Mouse (Mus musculus) lung, postnatal 0 days (tissue): ENCODE measurements around the gene Hmcn1.

ENCODE experiments used
- CTCF ChIP-seq: IDR thresholded peaks from 2 replicates; pipeline ENCODE4 v1.5.1; 2016; ENCODE audit warnings: antibody characterized with exemption, mild to moderate bottlenecking
- EP300 ChIP-seq: IDR thresholded peaks from 2 replicates; pipeline ENCODE4 v1.6.1; 2016; ENCODE audit warnings: antibody characterized with exemption, mild to moderate bottlenecking, control low read depth

DNA sequence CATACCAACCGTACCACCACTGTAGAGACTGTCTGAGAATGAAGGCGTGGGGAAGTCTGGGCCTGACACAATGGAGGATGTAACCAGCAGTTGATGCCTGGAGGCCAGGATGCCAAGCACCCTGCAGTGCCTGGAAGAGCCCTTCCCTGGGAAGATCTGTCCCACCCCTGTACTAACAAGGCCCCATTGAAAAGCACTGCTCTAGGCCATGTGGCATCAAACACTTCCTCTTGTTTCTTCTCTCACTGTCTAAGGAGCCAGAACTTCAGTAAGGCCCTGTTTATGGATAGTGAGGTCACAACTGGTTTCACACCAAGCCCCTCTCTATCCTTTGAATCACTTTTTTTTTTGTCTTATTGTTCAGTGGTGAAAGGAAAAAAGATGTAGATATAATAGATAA, 51.1 kb downstream of the Hmcn1 start:
- no peak for TF ChIP-seq EP300
- TF ChIP-seq CTCF = no peak
